Mouse (Mus musculus): ENCODE measurements around the gene Cstf1. TPM values are rescaled to one million over a fixed set of nuclear protein-coding genes. Genes with fewer than 3 reads are reported as not detected.

Gene Cstf1
- polyA plus RNA-seq, 1 experiment = 28.3 TPM

GRCm38 (mm10) chr2:172392041-172392521, 21.6 kb downstream of the Cstf1 start:
- H3K36me3 ChIP-seq (ENCODE audit: control insufficient read depth, insufficient read depth) = no peaks in the 10 kb centered on the region
- no peak overlapping the region for H3K4me3 ChIP-seq
- peak overlapping the region; percentile 41 for H3K4me2 ChIP-seq (ENCODE audit: low read depth)
- peaks cover 6% of the 10 kb centered on the region for H3K27me3 ChIP-seq (ENCODE audit: control insufficient read depth, insufficient read depth, insufficient read length)
- H3K79me2 ChIP-seq (ENCODE audit: control insufficient read depth, insufficient read depth) = no peaks in the 10 kb centered on the region
- TF ChIP-seq USF1 (IDR thresholded peaks at IDR 0.05; ENCODE audit: low read depth) (no peak), POLR2AphosphoS2 (IDR thresholded peaks at IDR 0.05; ENCODE audit: insufficient read length, low read depth) (no peak), MYOD1 (IDR thresholded peaks at IDR 0.05; ENCODE audit: control insufficient read depth in 1 of 3, insufficient read length in 2 of 3, low read depth in 2 of 3) (peak in 2 of 3 experiments; percentile 31 to 66), REST (IDR thresholded peaks at IDR 0.05; ENCODE audit: insufficient read depth, insufficient read length) (no peak), POLR2A (IDR thresholded peaks at IDR 0.05; ENCODE audit: insufficient read length, low read depth) (no peak), MYOG (IDR thresholded peaks at IDR 0.05; ENCODE audit: control insufficient read depth in 1 of 3, insufficient read depth in 1 of 3, insufficient read length in 2 of 3, low read depth in 2 of 3) (peak in 1 of 3 experiments; percentile 34), CEBPB (IDR thresholded peaks at IDR 0.05; ENCODE audit: insufficient read depth, poor library complexity, severe bottlenecking) (no peak), TCF3 (IDR thresholded peaks at IDR 0.05; ENCODE audit: insufficient read length, low read depth) (no peak)
- no peak overlapping the region for H3ac ChIP-seq (ENCODE audit: control insufficient read depth, insufficient read length)

DNA sequence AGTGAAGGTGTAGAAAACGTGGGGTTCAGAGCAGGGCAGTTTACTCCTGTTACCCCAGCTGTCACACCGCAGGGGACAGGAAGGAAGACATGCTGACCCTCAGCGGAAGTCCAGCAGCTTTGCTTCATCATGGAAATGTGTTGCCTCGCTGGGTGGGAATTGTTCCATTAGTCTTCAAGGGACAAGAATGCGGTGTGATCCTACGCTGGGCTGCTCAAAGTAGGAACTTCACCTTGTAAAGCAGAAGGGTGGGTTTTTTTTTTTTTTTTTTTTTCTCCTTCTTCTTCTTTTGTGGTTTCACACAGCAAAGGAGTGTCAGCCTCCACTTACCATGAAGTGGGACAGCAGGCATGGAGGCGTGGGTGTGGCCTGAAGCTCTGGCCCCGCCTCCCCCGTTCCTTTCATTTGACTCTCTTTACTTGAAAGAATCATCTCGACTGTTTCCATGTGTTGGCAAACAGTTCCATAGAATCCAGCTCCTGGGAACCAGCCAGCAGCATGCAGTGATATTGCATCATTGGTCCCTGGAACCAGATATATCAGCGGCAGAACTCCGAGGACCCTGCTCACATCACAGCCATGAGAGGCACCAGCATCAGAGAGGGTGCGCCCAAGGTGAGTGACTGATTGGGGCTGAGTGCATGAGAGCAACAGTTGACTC, 23.0 kb downstream of the Cstf1 start, which contains the start of gene Cass4:
Gene Cass4 (plus strand): TSS at position 404 of the 661 bp plus-strand sequence.
- H3K79me2 ChIP-seq (ENCODE audit: control insufficient read depth, insufficient read depth) = no peaks in the 10 kb centered on the region
- H3ac ChIP-seq (ENCODE audit: control insufficient read depth, insufficient read length) = no peak within 1 kb of the TSS
- no peak within 1 kb of the TSS for H3K4me2 ChIP-seq (ENCODE audit: low read depth)
- peaks cover 14% of the 10 kb centered on the region for H3K27me3 ChIP-seq (ENCODE audit: control insufficient read depth, insufficient read depth, insufficient read length)
- no peaks in the 10 kb centered on the region for H3K36me3 ChIP-seq (ENCODE audit: control insufficient read depth, insufficient read depth)
- TF ChIP-seq POLR2AphosphoS2 (IDR thresholded peaks at IDR 0.05; ENCODE audit: insufficient read length, low read depth) = no peak
- no peak for TF ChIP-seq TCF3 (IDR thresholded peaks at IDR 0.05; ENCODE audit: insufficient read length, low read depth)
- no peak for TF ChIP-seq TCF12 (IDR thresholded peaks at IDR 0.05; ENCODE audit: insufficient read depth, poor library complexity, severe bottlenecking)
- no peak for TF ChIP-seq POLR2A (IDR thresholded peaks at IDR 0.05; ENCODE audit: insufficient read length, low read depth)
- no peak for TF ChIP-seq MAX (IDR thresholded peaks at IDR 0.05; ENCODE audit: low read depth)
- no peak for TF ChIP-seq E2F4 (IDR thresholded peaks at IDR 0.05; ENCODE audit: insufficient read depth)
- TF ChIP-seq CEBPB (IDR thresholded peaks at IDR 0.05; ENCODE audit: insufficient read depth, poor library complexity, severe bottlenecking) = no peak
- no peak for TF ChIP-seq REST (IDR thresholded peaks at IDR 0.05; ENCODE audit: insufficient read depth, insufficient read length)
- TF ChIP-seq MYOG (IDR thresholded peaks at IDR 0.05; ENCODE audit: control insufficient read depth in 1 of 3, insufficient read depth in 1 of 3, insufficient read length in 2 of 3, low read depth in 2 of 3) = no peak
- TF ChIP-seq SRF (IDR thresholded peaks at IDR 0.05; ENCODE audit: control insufficient read depth, insufficient read length, low read depth) = no peak
- no peak for TF ChIP-seq MYOD1 (IDR thresholded peaks at IDR 0.05; ENCODE audit: control insufficient read depth in 1 of 3, insufficient read length in 2 of 3, low read depth in 2 of 3)
- no peak for TF ChIP-seq USF1 (IDR thresholded peaks at IDR 0.05; ENCODE audit: low read depth)
- no peak within 1 kb of the TSS for H3K4me3 ChIP-seq

DNA sequence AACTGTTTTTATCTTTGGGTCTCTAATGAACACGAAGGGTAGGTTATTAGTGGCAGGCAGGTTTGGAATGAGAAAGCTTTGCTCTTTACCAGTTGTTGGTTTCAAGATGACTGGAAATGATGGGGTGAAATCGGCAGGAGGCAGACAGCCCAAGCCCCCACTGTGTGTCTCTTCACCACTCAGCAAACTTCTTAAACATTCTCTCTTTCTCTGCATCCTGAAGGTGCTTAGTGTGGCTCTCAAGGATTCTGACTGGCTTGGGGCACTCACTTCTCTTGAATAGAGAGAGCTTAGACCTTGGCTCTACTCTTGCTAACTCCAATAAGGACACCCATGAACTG, 23.5 kb downstream of the Cstf1 start:
- H3K4me3 ChIP-seq = no peak overlapping the region
- H3ac ChIP-seq (ENCODE audit: control insufficient read depth, insufficient read length) = no peak overlapping the region
- H3K27me3 ChIP-seq (ENCODE audit: control insufficient read depth, insufficient read depth, insufficient read length) = peaks cover 19% of the 10 kb centered on the region
- no peaks in the 10 kb centered on the region for H3K79me2 ChIP-seq (ENCODE audit: control insufficient read depth, insufficient read depth)
- no peaks in the 10 kb centered on the region for H3K36me3 ChIP-seq (ENCODE audit: control insufficient read depth, insufficient read depth)
- TF ChIP-seq SRF (IDR thresholded peaks at IDR 0.05; ENCODE audit: control insufficient read depth, insufficient read length, low read depth) (no peak), E2F4 (IDR thresholded peaks at IDR 0.05; ENCODE audit: insufficient read depth) (no peak), TCF12 (IDR thresholded peaks at IDR 0.05; ENCODE audit: insufficient read depth, poor library complexity, severe bottlenecking) (no peak), MAX (IDR thresholded peaks at IDR 0.05; ENCODE audit: low read depth) (no peak)
- H3K4me2 ChIP-seq (ENCODE audit: low read depth) = no peak overlapping the region

DNA sequence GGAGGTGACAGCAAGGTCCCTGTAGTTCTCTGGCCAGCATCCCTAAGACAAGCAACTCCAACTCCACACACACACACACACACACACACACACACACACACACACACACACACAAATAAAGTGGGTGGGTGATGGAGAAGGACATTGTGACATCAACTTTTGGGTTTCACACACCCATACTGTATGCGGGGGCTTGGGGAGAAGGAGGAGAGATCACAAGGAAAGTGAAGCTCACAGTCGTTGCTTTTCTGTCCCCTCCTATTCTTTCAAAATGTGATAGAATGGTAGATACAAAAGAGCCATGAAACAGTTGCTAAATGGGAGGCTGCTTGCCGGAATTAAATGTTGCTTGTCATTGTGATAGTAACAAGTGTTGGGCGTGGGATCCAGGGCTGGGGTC, 24.2 kb downstream of the Cstf1 start:
- Histone ChIP-seq H3ac (ENCODE audit: control insufficient read depth, insufficient read length) (no peak overlapping the region), H3K4me2 (ENCODE audit: low read depth) (no peak overlapping the region), H3K79me2 (ENCODE audit: control insufficient read depth, insufficient read depth) (no peaks in the 10 kb centered on the region), H3K4me3 (no peak overlapping the region), H3K36me3 (ENCODE audit: control insufficient read depth, insufficient read depth) (no peaks in the 10 kb centered on the region), H3K27me3 (ENCODE audit: control insufficient read depth, insufficient read depth, insufficient read length) (peaks cover 24% of the 10 kb centered on the region)
- TF ChIP-seq USF1 (IDR thresholded peaks at IDR 0.05; ENCODE audit: low read depth) (no peak), MYOG (IDR thresholded peaks at IDR 0.05; ENCODE audit: control insufficient read depth in 1 of 3, insufficient read depth in 1 of 3, insufficient read length in 2 of 3, low read depth in 2 of 3) (no peak), CEBPB (IDR thresholded peaks at IDR 0.05; ENCODE audit: insufficient read depth, poor library complexity, severe bottlenecking) (no peak), TCF12 (IDR thresholded peaks at IDR 0.05; ENCODE audit: insufficient read depth, poor library complexity, severe bottlenecking) (no peak), POLR2AphosphoS2 (IDR thresholded peaks at IDR 0.05; ENCODE audit: insufficient read length, low read depth) (no peak), MYOD1 (IDR thresholded peaks at IDR 0.05; ENCODE audit: control insufficient read depth in 1 of 3, insufficient read length in 2 of 3, low read depth in 2 of 3) (no peak), REST (IDR thresholded peaks at IDR 0.05; ENCODE audit: insufficient read depth, insufficient read length) (no peak), MAX (IDR thresholded peaks at IDR 0.05; ENCODE audit: low read depth) (no peak), E2F4 (IDR thresholded peaks at IDR 0.05; ENCODE audit: insufficient read depth) (no peak), POLR2A (IDR thresholded peaks at IDR 0.05; ENCODE audit: insufficient read length, low read depth) (no peak), TCF3 (IDR thresholded peaks at IDR 0.05; ENCODE audit: insufficient read length, low read depth) (no peak), SRF (IDR thresholded peaks at IDR 0.05; ENCODE audit: control insufficient read depth, insufficient read length, low read depth) (no peak)

DNA sequence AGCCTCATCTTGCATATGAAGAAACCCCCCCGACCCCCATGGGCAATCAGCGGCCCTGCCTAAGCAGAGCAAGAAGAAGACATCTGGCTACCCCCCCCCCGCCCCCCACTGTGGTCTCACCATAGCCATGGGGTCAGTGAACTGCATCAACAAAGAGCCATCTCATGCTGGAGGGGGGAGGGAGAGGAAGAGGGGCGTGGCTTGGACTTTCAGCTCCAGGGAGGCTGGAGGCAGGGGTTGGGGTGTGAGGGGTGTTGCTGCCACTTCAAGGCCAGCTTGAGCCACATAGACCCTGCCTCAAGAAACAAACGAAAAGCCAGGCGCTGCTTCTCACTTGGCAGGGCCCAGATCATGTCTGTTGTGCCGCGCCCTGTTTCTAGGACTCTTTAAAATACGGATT, 25.5 kb downstream of the Cstf1 start:
- TF ChIP-seq USF1 (IDR thresholded peaks at IDR 0.05; ENCODE audit: low read depth) (no peak), REST (IDR thresholded peaks at IDR 0.05; ENCODE audit: insufficient read depth, insufficient read length) (no peak), POLR2AphosphoS2 (IDR thresholded peaks at IDR 0.05; ENCODE audit: insufficient read length, low read depth) (no peak), SRF (IDR thresholded peaks at IDR 0.05; ENCODE audit: control insufficient read depth, insufficient read length, low read depth) (no peak), E2F4 (IDR thresholded peaks at IDR 0.05; ENCODE audit: insufficient read depth) (no peak), TCF3 (IDR thresholded peaks at IDR 0.05; ENCODE audit: insufficient read length, low read depth) (no peak), MYOD1 (IDR thresholded peaks at IDR 0.05; ENCODE audit: control insufficient read depth in 1 of 3, insufficient read length in 2 of 3, low read depth in 2 of 3) (no peak)
- no peak overlapping the region for H3K4me2 ChIP-seq (ENCODE audit: low read depth)
- no peak overlapping the region for H3ac ChIP-seq (ENCODE audit: control insufficient read depth, insufficient read length)
- no peaks in the 10 kb centered on the region for H3K36me3 ChIP-seq (ENCODE audit: control insufficient read depth, insufficient read depth)
- no peaks in the 10 kb centered on the region for H3K79me2 ChIP-seq (ENCODE audit: control insufficient read depth, insufficient read depth)
- H3K4me3 ChIP-seq = no peak overlapping the region
- H3K27me3 ChIP-seq (ENCODE audit: control insufficient read depth, insufficient read depth, insufficient read length) = peaks cover 32% of the 10 kb centered on the region
